23 mouse cellular contexts compared by ENCODE assay signal in the genomic region with DNA sequence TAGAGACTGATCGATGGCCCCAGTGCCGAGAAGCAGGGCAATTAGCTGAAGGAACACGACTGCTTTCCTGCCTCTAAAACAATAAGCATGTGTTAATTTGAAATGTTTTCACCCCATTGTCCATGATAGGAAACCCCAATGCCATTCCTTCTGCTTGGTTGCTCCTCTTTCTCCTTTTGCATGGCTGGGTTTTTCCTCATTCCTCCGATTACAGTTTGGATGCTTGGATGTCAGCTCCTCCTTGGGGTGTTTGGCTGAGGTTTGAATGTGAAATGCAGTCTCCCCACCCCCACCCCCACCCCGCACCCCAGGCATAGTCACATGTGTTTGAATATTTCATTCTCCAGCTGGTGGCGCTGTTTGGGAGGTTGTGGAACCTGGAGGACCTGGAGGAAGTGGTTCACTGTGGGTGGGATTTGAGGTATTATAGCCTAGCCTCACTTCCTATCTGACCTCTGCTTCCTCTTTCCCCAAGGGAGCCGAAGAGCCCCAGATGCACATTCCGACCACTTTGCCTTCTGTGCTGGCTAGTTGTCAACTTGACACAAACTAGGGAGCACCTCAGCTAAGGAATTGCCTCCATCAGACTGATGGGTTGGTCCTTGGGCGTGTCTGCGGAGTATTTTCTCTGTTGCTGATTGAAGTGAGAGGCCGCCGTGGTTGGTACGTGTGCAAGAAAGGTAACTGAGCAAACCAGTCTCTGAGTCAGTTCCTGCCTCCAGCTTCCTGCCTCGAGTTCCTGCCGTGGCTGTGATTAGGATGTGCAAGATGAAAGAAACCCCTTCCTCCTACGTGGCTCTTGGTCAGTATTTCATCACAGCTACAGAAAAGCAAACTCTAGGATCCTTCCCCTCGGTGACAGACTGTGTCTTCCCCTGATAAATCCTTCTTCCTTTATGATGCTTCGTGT.
DNase-seq lines count a peak whose midpoint lies in the region; ATAC-seq and TF ChIP-seq lines count a peak whose summit lies in the region.
"Had no signal": no experiment of that assay in that cellular context is flagged by ENCODE, and none has a peak within 500 bp of the region (broad histone marks: within the 10 kb centered on the region; RNA-seq: fewer than 3 reads in every experiment).

No protein-coding gene starts in this region.

- 0 out of 2 replicates have a peak, but pooled peaks cover 8% of the 10 kb centered on the region for H3K4me1 ChIP-seq in midbrain, postnatal 0 days (ENCODE audit: insufficient read depth, low read length)
- H3K4me1 ChIP-seq in midbrain, embryonic 10.5 days: peaks cover 39% of the 10 kb centered on the region
- peaks cover 2% of the 10 kb centered on the region; the same call in 1 of the 2 replicates for H3K4me1 ChIP-seq in limb, embryonic 10.5 days
- H3K4me1 ChIP-seq: liver, embryonic 13.5 days had no signal

- WGBS in midbrain, postnatal 0 days: 74% methylated on average over 18 of the region's 18 CpGs
- 78% methylated on average over 18 of the region's 18 CpGs for WGBS in midbrain, embryonic 10.5 days
- WGBS in limb, embryonic 10.5 days: 77% methylated on average over 18 of the region's 18 CpGs

- 0 out of 2 replicates have a peak, but pooled peaks have one; percentile 10 for TF ChIP-seq CTCF in midbrain, postnatal 0 days (IDR thresholded peaks at IDR 0.05)

- ATAC-seq in midbrain, postnatal 0 days (ENCODE audit: low FRiP score): no peak
- ATAC-seq in granulocyte monocyte progenitor cell, adult 5-6 weeks (replicated peaks; ENCODE audit: poor library complexity, severe bottlenecking): peak; percentile 48
- ATAC-seq: intestine, embryonic 16.5 days; midbrain, embryonic 16.5 days had no signal

- H3K27ac ChIP-seq in midbrain, postnatal 0 days (ENCODE audit: low read depth, low read length): no peak overlapping the region
- no peak overlapping the region for H3K27ac ChIP-seq in midbrain, embryonic 10.5 days (replicated peaks)
- H3K27ac ChIP-seq in limb, embryonic 10.5 days: no peak overlapping the region
- H3K27ac ChIP-seq: forebrain, embryonic 10.5 days; hindbrain, embryonic 15.5 days; layer of hippocampus, adult 2 months; liver, embryonic 13.5 days had no signal

- no peak overlapping the region for H3K9ac ChIP-seq in midbrain, postnatal 0 days (replicated peaks; ENCODE audit: low read length, poor library complexity, severe bottlenecking)
- H3K9ac ChIP-seq: hindbrain, embryonic 15.5 days; liver, embryonic 13.5 days; lung, embryonic 14.5 days had no signal

- H3K36me3 ChIP-seq in midbrain, postnatal 0 days (ENCODE audit: insufficient read depth, low read length): no peaks in the 10 kb centered on the region
- no peaks in the 10 kb centered on the region for H3K36me3 ChIP-seq in midbrain, embryonic 10.5 days
- no peaks in the 10 kb centered on the region for H3K36me3 ChIP-seq in limb, embryonic 10.5 days
- H3K36me3 ChIP-seq: forebrain, embryonic 10.5 days; G1E; hindbrain, embryonic 15.5 days; liver, embryonic 13.5 days had no signal

- no peak overlapping the region for H3K4me2 ChIP-seq in midbrain, postnatal 0 days (ENCODE audit: low read depth, low read length, poor library complexity, severe bottlenecking)
- H3K4me2 ChIP-seq: hindbrain, embryonic 15.5 days; liver, embryonic 13.5 days; lung, embryonic 14.5 days had no signal

- no peak overlapping the region for H3K4me3 ChIP-seq in midbrain, postnatal 0 days (ENCODE audit: low read depth, low read length)
- H3K4me3 ChIP-seq in midbrain, embryonic 10.5 days: no peak overlapping the region
- H3K4me3 ChIP-seq in limb, embryonic 10.5 days: no peak overlapping the region
- H3K4me3 ChIP-seq: forebrain, embryonic 10.5 days; hindbrain, embryonic 15.5 days; layer of hippocampus, adult 2 months; liver, embryonic 13.5 days had no signal

- H3K9me3 ChIP-seq in midbrain, postnatal 0 days (ENCODE audit: low read length): no peaks in the 10 kb centered on the region
- no peaks in the 10 kb centered on the region for H3K9me3 ChIP-seq in midbrain, embryonic 10.5 days (replicated peaks)
- H3K9me3 ChIP-seq in limb, embryonic 10.5 days (replicated peaks): no peaks in the 10 kb centered on the region
- H3K9me3 ChIP-seq: forebrain, embryonic 10.5 days; hindbrain, embryonic 15.5 days; liver, embryonic 13.5 days had no signal

- no peaks in the 10 kb centered on the region for H3K27me3 ChIP-seq in midbrain, postnatal 0 days (ENCODE audit: insufficient read depth, low read length)
- peaks cover 54% of the 10 kb centered on the region for H3K27me3 ChIP-seq in midbrain, embryonic 10.5 days (ENCODE audit: low read depth, poor library complexity, severe bottlenecking)
- 0 out of 2 replicates have a peak, but pooled peaks cover 4% of the 10 kb centered on the region for H3K27me3 ChIP-seq in limb, embryonic 10.5 days (ENCODE audit: low read depth, poor library complexity, severe bottlenecking)
- H3K27me3 ChIP-seq: hindbrain, embryonic 15.5 days; liver, embryonic 13.5 days had no signal

- no peak for DNase-seq in midbrain, postnatal 0 days (ENCODE audit: low spot score)
- DNase-seq in midbrain, embryonic 10.5 days (ENCODE audit: low spot score): no peak
- DNase-seq in ES-CJ7 (ENCODE audit: low read depth, low spot score): peak; percentile 54
- DNase-seq in left cerebral cortex, adult 11 months (ENCODE audit: low spot score): no peak
- no peak for DNase-seq in gastrocnemius, postnatal 10 days
- DNase-seq in limb, embryonic 10.5 days (ENCODE audit: low spot score): no peak
- DNase-seq: adrenal gland, postnatal 14 days; cerebellum, adult 9-10 months; gastrocnemius, postnatal 36 days; heart, postnatal 4 days; kidney, postnatal 25 days; liver, embryonic 13.5 days; lung, embryonic 14.5 days; lung, postnatal 36 days; right cerebral cortex, postnatal 4 days; thymus, postnatal 14 days had no signal
